Mouse (Mus musculus) intestine, embryonic 14.5 days (tissue): ENCODE measurements around the gene Arfgef3. TPM values are rescaled to one million over a fixed set of nuclear protein-coding genes. Genes with fewer than 3 reads are reported as not detected.

Source experiments
- ATAC-seq: fragments of 200-750 bp; cut with Nextera tagmentation; replicated peaks from 2 replicates; pipeline ENCODE4 v1.8.0; 2017; ENCODE audit warnings: low read depth, moderate number of reproducible peaks, moderate TSS enrichment, moderate library complexity; ENCODE audit not compliant: low FRiP score, low TSS enrichment
- DNase-seq: peaks from one replicate; pipeline ENCODE4 v3.0.0-alpha.2; 2018; ENCODE audit warnings: low spot score
- H3K27ac ChIP-seq: fragments of 300-500 bp; sonication (generic); 2 replicates; pipeline ENCODE4 v1.5.1; 2014; ENCODE audit warnings: low read depth, mild to moderate bottlenecking, control low read depth
- H3K27me3 ChIP-seq: fragments of 300-500 bp; sonication (generic); replicated peaks from 2 replicates; pipeline ENCODE4 v1.6.1; 2014; ENCODE audit warnings: low read length, control low read depth; ENCODE audit not compliant: control insufficient read depth, insufficient read depth
- H3K36me3 ChIP-seq: fragments of 300-500 bp; sonication (generic); 2 replicates; pipeline ENCODE4 v1.6.1; 2014; ENCODE audit warnings: low read length, control low read depth; ENCODE audit not compliant: control insufficient read depth, insufficient read depth
- H3K4me1 ChIP-seq: fragments of 300-500 bp; sonication (generic); replicated peaks from 2 replicates; pipeline ENCODE4 v1.6.1; 2014; ENCODE audit warnings: low read length, control low read depth, mixed read lengths; ENCODE audit not compliant: control insufficient read depth, insufficient read depth
- H3K4me2 ChIP-seq: fragments of 300-500 bp; sonication (generic); 2 replicates; pipeline ENCODE4 v1.6.1; 2014; ENCODE audit warnings: low read length
- H3K4me3 ChIP-seq: fragments of 300-500 bp; sonication (generic); 2 replicates; pipeline ENCODE4 v1.5.1; 2014; ENCODE audit warnings: low read depth, low read length, control low read depth, mixed read lengths
- H3K9ac ChIP-seq: fragments of 300-500 bp; sonication (generic); 2 replicates; pipeline ENCODE4 v1.6.1; 2014; ENCODE audit warnings: mild to moderate bottlenecking, low read length
- H3K9me3 ChIP-seq: fragments of 300-500 bp; sonication (generic); 2 replicates; pipeline ENCODE4 v1.6.1; 2016; ENCODE audit warnings: low read length, control low read depth; ENCODE audit not compliant: control insufficient read depth
- WGBS: fragments of 180-500 bp; shearing (Covaris S2); extraction: QIAGEN DNeasy Blood & Tissue Kit; methylation state at CpG from one replicate; pipeline ENCODE4 v1.1.7; 2014; 5-methylcytosine and 5-hydroxymethylcytosine counted together
- polyA plus RNA-seq: library from polyadenylated mRNA; unstranded; fragments of >200 nt; fragmentation: Nextera tagmentation; extraction: Ambion mirVana; gene quantifications from 2 replicates; pipeline ENCODE4 v1.2.1, GENCODE M21; 2014

Arfgef3 gene
- 3.0 and 3.2 TPM in 2 replicates for polyA plus RNA-seq

DNA sequence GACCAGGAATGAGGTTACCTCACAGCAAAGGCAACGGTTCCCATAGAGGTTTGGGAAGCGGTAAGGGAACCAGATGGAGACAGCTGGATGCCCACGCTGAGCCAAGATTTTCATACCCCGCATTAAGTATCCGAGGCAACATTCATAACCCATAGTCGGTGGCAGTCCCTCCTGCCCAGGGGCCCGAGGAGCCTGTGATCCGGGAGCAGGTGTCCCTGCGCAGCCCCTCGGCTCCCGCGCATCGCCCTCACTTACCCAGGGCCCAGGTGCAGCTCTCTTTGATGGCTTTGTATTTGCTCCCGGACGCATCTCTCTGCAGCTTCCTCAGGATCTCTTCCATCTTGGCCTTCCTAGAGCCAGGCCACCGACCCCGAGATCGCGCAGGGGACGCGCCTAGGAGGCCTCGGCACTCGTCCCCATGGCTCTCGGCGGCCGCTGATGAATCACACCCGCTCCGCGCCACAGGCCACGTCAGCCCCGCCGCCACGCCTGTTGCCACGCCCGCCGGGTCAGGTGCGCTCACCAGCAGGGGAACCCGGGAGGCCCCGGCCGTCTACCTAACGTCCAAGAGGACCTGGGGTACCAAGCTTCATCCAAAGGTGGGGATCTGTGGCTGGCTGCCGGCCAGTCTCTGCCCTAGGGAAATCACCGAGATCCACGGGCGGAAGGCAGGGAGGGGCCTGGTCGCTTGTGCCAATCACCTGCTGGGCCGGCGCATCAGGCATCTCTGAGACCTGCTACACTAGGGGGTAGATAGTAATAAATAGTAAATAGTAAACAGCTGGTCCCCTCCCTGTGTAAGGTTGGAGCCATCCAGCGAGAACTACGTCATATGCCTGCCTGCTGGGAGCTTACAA is at the start of gene Arfgef3:
Gene Arfgef3 (minus strand): TSS at position 664 of the 857 bp plus-strand sequence.
- Histone ChIP-seq H3K27ac (no peak within 1 kb of the TSS), H3K36me3 (no peaks in the 10 kb centered on the region), H3K4me1 (no peaks in the 10 kb centered on the region), H3K4me3 (peak within 1 kb of the TSS; percentile 50), H3K4me2 (peak within 1 kb of the TSS; percentile 75), H3K9me3 (no peaks in the 10 kb centered on the region), H3K27me3 (0 out of 2 replicates have a peak, but pooled peaks cover 6% of the 10 kb centered on the region), H3K9ac (peak within 1 kb of the TSS; percentile 43)
- DNase-seq (peak; percentile 82), ATAC-seq (peak; percentile 90)
- 2% methylated on average over 50 of the region's 50 CpGs for WGBS

DNA sequence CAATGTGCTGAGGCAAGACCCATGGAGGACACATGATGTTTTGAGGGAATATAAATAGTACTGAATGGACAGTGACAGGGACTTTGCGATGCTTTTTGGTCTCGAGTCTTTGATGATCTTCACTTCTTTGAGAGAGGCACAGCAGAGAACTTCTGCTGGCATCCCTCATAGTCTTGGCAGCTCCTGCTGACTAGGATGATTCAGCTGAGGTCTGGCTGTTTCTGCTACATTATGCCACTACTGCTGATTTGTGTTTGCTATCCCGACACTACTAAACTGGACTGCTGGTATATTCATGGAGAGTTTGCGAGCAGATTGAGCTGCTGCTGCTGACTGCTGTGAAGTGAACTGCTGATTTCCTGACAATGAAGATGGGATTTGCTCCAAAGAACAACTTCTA is 46.3 kb upstream of the Arfgef3 start:
- H3K9ac ChIP-seq, result no peak overlapping the region
- no peak overlapping the region for H3K4me3 ChIP-seq
- H3K27ac ChIP-seq, result no peak overlapping the region
- no peaks in the 10 kb centered on the region for H3K27me3 ChIP-seq
- no peaks in the 10 kb centered on the region for H3K36me3 ChIP-seq
- H3K4me2 ChIP-seq, result no peak overlapping the region
- ATAC-seq (no peak), DNase-seq (no peak)
- 81% methylated on average over 4 of the region's 4 CpGs for WGBS
- H3K4me1 ChIP-seq, result no peaks in the 10 kb centered on the region
- H3K9me3 ChIP-seq, result no peaks in the 10 kb centered on the region

DNA sequence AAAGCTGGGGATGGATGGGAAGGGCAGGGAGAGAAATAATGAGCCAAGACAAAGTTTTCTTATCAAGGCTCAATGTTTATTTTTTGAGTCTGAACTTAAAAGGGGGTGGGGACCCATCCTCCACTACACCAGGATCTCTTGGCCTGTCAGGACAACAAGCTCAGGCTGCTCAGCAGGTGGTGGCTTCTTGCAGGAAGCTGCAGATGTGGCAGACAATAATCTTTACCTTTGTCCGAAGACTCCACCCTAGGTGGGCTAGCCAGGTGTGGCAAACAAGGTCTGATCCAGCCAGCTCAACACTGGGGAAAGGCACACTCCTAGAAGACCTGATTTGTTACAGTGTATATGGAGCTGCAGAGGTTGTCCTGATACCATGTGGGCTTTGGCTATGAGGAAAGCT is 44.9 kb upstream of the Arfgef3 start:
- WGBS, result 78% methylated on average over 1 of the region's 1 CpGs
- no peak overlapping the region for H3K9ac ChIP-seq
- no peak overlapping the region for H3K4me3 ChIP-seq
- DNase-seq (no peak), ATAC-seq (no peak)
- no peaks in the 10 kb centered on the region for H3K9me3 ChIP-seq
- no peak overlapping the region for H3K27ac ChIP-seq
- H3K4me1 ChIP-seq, result no peaks in the 10 kb centered on the region
- H3K36me3 ChIP-seq, result no peaks in the 10 kb centered on the region
- no peaks in the 10 kb centered on the region for H3K27me3 ChIP-seq
- no peak overlapping the region for H3K4me2 ChIP-seq

DNA sequence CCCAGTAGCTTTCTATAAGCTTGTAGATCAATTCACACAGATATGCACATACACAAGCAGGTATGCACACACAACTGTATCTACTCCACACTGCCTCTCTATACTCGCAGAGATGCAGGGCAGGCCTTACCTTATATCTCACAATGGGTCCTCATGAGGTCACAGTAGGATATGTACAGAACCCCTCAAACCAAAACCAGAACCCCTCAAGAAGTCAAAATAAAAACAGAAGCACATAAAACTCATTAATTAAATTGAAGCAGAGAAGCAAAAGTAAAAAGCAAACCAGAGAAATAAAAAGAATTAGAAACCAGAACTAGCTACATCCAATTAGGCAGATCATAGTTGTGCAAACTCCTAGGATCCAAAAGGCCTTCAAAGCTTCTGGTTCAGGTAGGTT is 42.9 kb upstream of the Arfgef3 start, which contains the start of gene Gm4922:
Gene Gm4922 (minus strand): TSS at position 101 of the 400 bp plus-strand sequence.
- WGBS, result 90% methylated on average over 1 of the region's 1 CpGs
- Histone ChIP-seq H3K4me2 (no peak within 1 kb of the TSS), H3K9me3 (no peaks in the 10 kb centered on the region), H3K4me3 (no peak within 1 kb of the TSS), H3K27ac (no peak within 1 kb of the TSS), H3K36me3 (no peaks in the 10 kb centered on the region), H3K9ac (no peak within 1 kb of the TSS), H3K27me3 (no peaks in the 10 kb centered on the region), H3K4me1 (no peaks in the 10 kb centered on the region)
- ATAC-seq (no peak), DNase-seq (no peak)

DNA sequence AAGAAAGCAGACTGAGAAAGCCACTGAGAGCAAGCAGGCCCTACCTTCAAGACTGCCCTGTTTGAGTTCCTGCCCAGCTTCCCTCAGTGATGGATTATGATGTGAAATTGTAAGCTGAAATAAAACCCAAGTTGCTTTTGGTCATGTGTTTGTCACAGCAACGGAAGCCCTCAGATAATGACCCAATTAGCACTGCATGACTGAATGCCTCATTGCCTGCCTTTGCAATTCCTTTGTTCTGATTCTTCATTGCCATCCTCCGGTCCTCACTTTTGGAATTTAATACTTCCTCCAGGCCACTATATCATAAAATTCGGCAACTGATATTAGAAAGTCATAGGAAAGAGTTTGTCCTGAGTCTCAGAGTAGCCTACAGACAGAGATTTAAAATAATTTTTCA is 33.8 kb upstream of the Arfgef3 start:
- 74% methylated on average over 3 of the region's 3 CpGs for WGBS
- ATAC-seq, result no peak
- no peaks in the 10 kb centered on the region for H3K9me3 ChIP-seq

DNA sequence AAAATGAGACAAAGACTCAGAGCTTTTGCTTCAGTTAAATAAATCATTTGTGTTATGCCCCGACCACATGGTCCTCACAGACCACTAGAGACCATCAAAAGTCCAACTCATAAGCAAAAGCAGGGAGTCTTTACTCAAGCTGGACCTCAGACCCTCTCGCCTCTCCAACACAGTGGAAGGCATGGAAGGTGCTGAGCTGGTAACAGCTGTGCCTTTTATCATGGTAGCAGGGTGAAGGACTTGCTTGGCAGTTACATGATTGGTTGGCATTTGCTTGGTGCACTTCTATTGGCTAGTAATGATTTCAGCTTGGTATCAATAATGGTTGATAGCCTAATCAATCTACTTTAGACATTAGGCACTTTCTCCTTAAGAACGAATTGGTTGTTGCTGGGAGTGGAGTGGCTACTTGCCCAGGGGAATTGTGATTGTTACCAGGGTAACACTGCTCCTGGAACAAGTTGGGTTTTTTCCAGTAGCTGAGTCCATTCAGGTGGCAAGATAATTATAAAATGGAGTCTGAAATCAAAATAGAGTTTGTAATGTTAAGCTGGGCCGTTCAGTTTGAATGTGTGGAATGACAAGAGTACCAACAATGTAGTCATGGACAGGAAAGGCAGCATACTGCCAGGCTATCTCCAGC is 28.9 kb upstream of the Arfgef3 start:
- no peaks in the 10 kb centered on the region for H3K27me3 ChIP-seq
- H3K9me3 ChIP-seq, result no peaks in the 10 kb centered on the region
- H3K4me3 ChIP-seq, result no peak overlapping the region
- no peaks in the 10 kb centered on the region for H3K36me3 ChIP-seq
- WGBS, result 82% methylated on average over 4 of the region's 4 CpGs
- no peak for ATAC-seq
- no peak for DNase-seq
- H3K4me2 ChIP-seq, result no peak overlapping the region
- H3K27ac ChIP-seq, result no peak overlapping the region
- H3K9ac ChIP-seq, result no peak overlapping the region
- no peaks in the 10 kb centered on the region for H3K4me1 ChIP-seq

More for the DNA sequence above, 33.8 kb upstream of the Arfgef3 start:
- H3K4me3 ChIP-seq, result no peak overlapping the region
- DNase-seq, result peak; percentile 12
- H3K4me2 ChIP-seq, result no peak overlapping the region
- no peak overlapping the region for H3K9ac ChIP-seq
- H3K27ac ChIP-seq, result no peak overlapping the region
- no peaks in the 10 kb centered on the region for H3K27me3 ChIP-seq
- H3K4me1 ChIP-seq, result no peaks in the 10 kb centered on the region
- no peaks in the 10 kb centered on the region for H3K36me3 ChIP-seq

DNA sequence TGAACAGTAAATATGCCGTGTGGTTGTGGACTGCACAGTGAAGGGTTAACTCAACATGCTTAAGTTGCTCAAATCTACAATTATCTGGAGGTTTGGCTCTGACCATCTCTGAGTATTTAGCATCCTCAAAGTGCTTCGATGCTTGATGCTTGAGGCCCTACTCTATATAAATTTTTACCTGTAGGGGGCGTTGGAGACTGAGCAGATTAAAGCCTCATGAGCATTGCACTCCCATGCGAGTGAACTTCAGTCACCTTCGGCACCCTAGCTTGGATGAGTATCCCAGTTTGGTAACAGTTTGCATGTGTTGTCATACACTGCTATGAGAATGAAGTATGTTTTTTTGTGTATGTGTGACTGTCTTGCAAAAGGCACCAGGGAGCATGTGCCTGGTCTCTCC is 26.2 kb upstream of the Arfgef3 start:
- no peak overlapping the region for H3K4me2 ChIP-seq
- no peaks in the 10 kb centered on the region for H3K27me3 ChIP-seq
- H3K9me3 ChIP-seq, result no peaks in the 10 kb centered on the region
- WGBS, result 54% methylated on average over 5 of the region's 5 CpGs
- no peaks in the 10 kb centered on the region for H3K36me3 ChIP-seq
- no peak overlapping the region for H3K27ac ChIP-seq
- no peak overlapping the region for H3K4me3 ChIP-seq
- ATAC-seq, result no peak
- no peak for DNase-seq
- no peak overlapping the region for H3K9ac ChIP-seq
- H3K4me1 ChIP-seq, result no peaks in the 10 kb centered on the region

DNA sequence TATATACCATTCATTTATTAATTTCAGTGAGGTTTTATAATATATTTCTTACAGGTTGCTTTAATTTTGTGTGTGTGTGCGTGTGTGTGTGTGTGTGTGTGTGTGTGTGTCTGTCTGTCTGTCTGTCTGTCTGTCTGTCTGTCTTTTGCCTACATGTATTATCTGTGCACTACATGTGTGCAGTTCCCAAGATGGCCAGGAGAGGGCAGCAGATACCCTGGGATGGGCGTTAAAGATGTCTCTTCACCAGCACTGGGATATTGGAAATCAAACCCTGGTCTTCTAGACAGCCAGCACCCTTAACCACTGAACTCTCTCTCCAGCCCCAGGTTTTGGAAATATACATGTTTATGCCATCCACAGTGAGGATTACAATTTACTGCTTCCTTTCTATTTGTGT is 16.5 kb upstream of the Arfgef3 start:
- H3K9me3 ChIP-seq, result no peaks in the 10 kb centered on the region
- no peaks in the 10 kb centered on the region for H3K36me3 ChIP-seq
- 35% methylated on average over 2 of the region's 2 CpGs for WGBS
- H3K4me1 ChIP-seq, result no peaks in the 10 kb centered on the region
- peak; percentile 69 for DNase-seq
- ATAC-seq, result no peak
- H3K27me3 ChIP-seq, result no peaks in the 10 kb centered on the region
- H3K4me2 ChIP-seq, result no peak overlapping the region
- H3K27ac ChIP-seq, result no peak overlapping the region
- H3K9ac ChIP-seq, result no peak overlapping the region
- no peak overlapping the region for H3K4me3 ChIP-seq
